Mouse (Mus musculus) C2C12 (cell line): ENCODE measurements at regions not wholly inside any gene's neighbourhood (a gene's known extent, or its start where the extent isn't known, plus 50 kb on each side); places are given as distances from the start of the nearest gene placed in this dataset.

Experiments
- H3K27me3 ChIP-seq: one replicate; pipeline ENCODE4 v1.6.1; 2011; ENCODE audit not compliant: control insufficient read depth, insufficient read depth, insufficient read length
- H3K36me3 ChIP-seq: one replicate; pipeline ENCODE4 v1.6.1; 2011; ENCODE audit not compliant: control insufficient read depth, insufficient read depth
- H3K4me3 ChIP-seq: one replicate; pipeline ENCODE4 v1.5.1; 2011; ENCODE audit warnings: mild to moderate bottlenecking, control low read depth; ENCODE audit not compliant: poor library complexity, insufficient read depth, severe bottlenecking
- H3K79me2 ChIP-seq: one replicate; pipeline ENCODE4 v1.6.1; 2011; ENCODE audit not compliant: control insufficient read depth, insufficient read depth
- H3K79me3 ChIP-seq: one replicate; pipeline ENCODE4 v1.6.1; 2011; ENCODE audit warnings: low read depth, control low read depth
- H3ac ChIP-seq: one replicate; pipeline ENCODE3; 2011; ENCODE audit warnings: low read depth; ENCODE audit not compliant: control insufficient read depth, insufficient read length
- CEBPB ChIP-seq: IDR thresholded peaks from one replicate; pipeline ENCODE4 v1.6.1; 2011; ENCODE audit warnings: low read depth, mild to moderate bottlenecking, control low read depth, moderate library complexity
- CTCF ChIP-seq: IDR thresholded peaks from one replicate; pipeline ENCODE4 v1.5.1; 2011; ENCODE audit not compliant: control insufficient read depth, insufficient read depth, insufficient read length
- FOSL1 ChIP-seq: IDR thresholded peaks from one replicate; pipeline ENCODE4 v1.8.0; 2011; ENCODE audit warnings: mild to moderate bottlenecking, low read length; ENCODE audit not compliant: poor library complexity, insufficient read depth, severe bottlenecking
- MAX ChIP-seq: IDR thresholded peaks from one replicate; pipeline ENCODE4 v1.6.1; 2011; ENCODE audit warnings: mild to moderate bottlenecking, control low read depth
- MYOD1 ChIP-seq: IDR thresholded peaks from one replicate; pipeline ENCODE4 v1.6.1; 2011; ENCODE audit warnings: low read depth; ENCODE audit not compliant: control insufficient read depth, insufficient read length
- MYOG ChIP-seq: IDR thresholded peaks from one replicate; pipeline ENCODE4 v1.6.1; 2011; ENCODE audit not compliant: control insufficient read depth, insufficient read length; ENCODE audit errors: extremely low read depth
- USF1 ChIP-seq: IDR thresholded peaks from one replicate; pipeline ENCODE4 v1.6.1; 2011; ENCODE audit warnings: low read depth, mild to moderate bottlenecking, control low read depth, moderate library complexity

GRCm38 (mm10) chr9:69705942-69706341, 54.8 kb downstream of the Foxb1 start:
- H3K4me3 ChIP-seq = no peak overlapping the region
- H3K79me3 ChIP-seq = no peaks in the 10 kb centered on the region
- TF ChIP-seq USF1 = no peak
- TF ChIP-seq MYOD1 = no peak
- no peak for TF ChIP-seq CTCF
- no peak for TF ChIP-seq MYOG
- TF ChIP-seq FOSL1 = no peak
- no peak for TF ChIP-seq MAX
- TF ChIP-seq CEBPB = no peak

GRCm38 (mm10) chr9:69705071-69705470, 55.7 kb downstream of the Foxb1 start:
- H3K27me3 ChIP-seq = peaks cover 9% of the 10 kb centered on the region
- no peaks in the 10 kb centered on the region for H3K79me3 ChIP-seq
- no peak overlapping the region for H3K4me3 ChIP-seq
- H3ac ChIP-seq = no peak overlapping the region
- TF ChIP-seq USF1 (no peak), MYOD1 (no peak), MYOG (no peak), CTCF (no peak), FOSL1 (no peak), MAX (no peak), CEBPB (no peak)
- H3K79me2 ChIP-seq = no peaks in the 10 kb centered on the region
- no peaks in the 10 kb centered on the region for H3K36me3 ChIP-seq

More at GRCm38 (mm10) chr9:69705942-69706341, 54.8 kb downstream of the Foxb1 start:
- Histone ChIP-seq H3ac (no peak overlapping the region), H3K36me3 (no peaks in the 10 kb centered on the region), H3K79me2 (no peaks in the 10 kb centered on the region), H3K27me3 (peaks cover 9% of the 10 kb centered on the region)

GRCm38 (mm10) chr9:69703731-69704130, 57.0 kb downstream of the Foxb1 start:
- Histone ChIP-seq H3ac (no peak overlapping the region), H3K79me2 (no peaks in the 10 kb centered on the region)
- TF ChIP-seq MYOD1 (no peak), FOSL1 (no peak), CEBPB (no peak), MAX (no peak), CTCF (no peak), MYOG (no peak), USF1 (no peak)

GRCm38 (mm10) chr9:69702156-69702928, 58.4 kb downstream of the Foxb1 start:
- TF ChIP-seq FOSL1 (no peak), CEBPB (no peak), MAX (no peak), USF1 (no peak), CTCF (no peak), MYOD1 (no peak), MYOG (no peak)
- Histone ChIP-seq H3K36me3 (no peaks in the 10 kb centered on the region), H3K79me3 (no peaks in the 10 kb centered on the region), H3K27me3 (peaks cover 9% of the 10 kb centered on the region), H3K4me3 (no peak overlapping the region), H3ac (no peak overlapping the region), H3K79me2 (no peaks in the 10 kb centered on the region)

More at GRCm38 (mm10) chr9:69703731-69704130, 57.0 kb downstream of the Foxb1 start:
- no peak overlapping the region for H3K4me3 ChIP-seq
- H3K27me3 ChIP-seq = peaks cover 9% of the 10 kb centered on the region
- no peaks in the 10 kb centered on the region for H3K36me3 ChIP-seq
- no peaks in the 10 kb centered on the region for H3K79me3 ChIP-seq

- no peak overlapping the region for H3K4me3 ChIP-seq
- H3K79me2 ChIP-seq = no peaks in the 10 kb centered on the region
- TF ChIP-seq MAX = no peak
- no peak for TF ChIP-seq MYOD1
- TF ChIP-seq FOSL1 = no peak
- TF ChIP-seq USF1 = no peak
- no peak for TF ChIP-seq MYOG
- no peak for TF ChIP-seq CEBPB
- TF ChIP-seq CTCF = no peak
- H3K36me3 ChIP-seq = no peaks in the 10 kb centered on the region
- no peak overlapping the region for H3ac ChIP-seq
- H3K79me3 ChIP-seq = no peaks in the 10 kb centered on the region
- peaks cover 9% of the 10 kb centered on the region for H3K27me3 ChIP-seq
Measured at GRCm38 (mm10) chr9:69700696-69701095, 60.0 kb downstream of the Foxb1 start.

GRCm38 (mm10) chr9:69691756-69692155, 69.0 kb downstream of the Foxb1 start:
- Histone ChIP-seq H3K79me3 (no peaks in the 10 kb centered on the region), H3K27me3 (peaks cover 8% of the 10 kb centered on the region), H3ac (no peak overlapping the region), H3K4me3 (no peak overlapping the region), H3K79me2 (no peaks in the 10 kb centered on the region), H3K36me3 (no peaks in the 10 kb centered on the region)
- TF ChIP-seq MYOD1 = no peak
- no peak for TF ChIP-seq MAX
- TF ChIP-seq FOSL1 = no peak
- no peak for TF ChIP-seq MYOG
- no peak for TF ChIP-seq CEBPB
- no peak for TF ChIP-seq USF1
- no peak for TF ChIP-seq CTCF
